Mouse (Mus musculus): ENCODE measurements around the gene Klhl31.

Klhl31 gene

DNA sequence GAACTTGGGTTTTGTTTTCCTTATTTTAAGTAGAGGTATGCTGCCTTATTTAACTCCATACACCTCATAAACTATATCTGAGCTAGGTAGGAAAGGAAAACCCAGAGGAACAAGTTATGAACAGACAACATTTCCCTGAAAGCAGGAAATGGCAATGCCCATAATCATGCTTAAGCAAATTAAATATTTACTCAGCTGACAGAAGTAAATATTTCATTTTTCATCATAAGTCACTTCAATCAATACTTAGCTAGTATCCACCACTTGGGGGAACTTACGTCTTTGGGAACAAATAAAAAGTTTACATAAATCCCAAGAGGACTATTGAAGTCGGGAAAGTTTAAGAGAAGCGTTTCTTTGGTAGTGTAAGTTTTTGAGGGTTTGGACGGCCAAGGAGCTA is 67.2 kb downstream of the Klhl31 start:
- no peak for DNase-seq (ENCODE audit: low read depth, low spot score)

- no peak for DNase-seq (ENCODE audit: low read depth, low spot score)
Observed at GRCm38 (mm10) chr9:77704108-77704507, 67.8 kb downstream of the Klhl31 start.

DNA sequence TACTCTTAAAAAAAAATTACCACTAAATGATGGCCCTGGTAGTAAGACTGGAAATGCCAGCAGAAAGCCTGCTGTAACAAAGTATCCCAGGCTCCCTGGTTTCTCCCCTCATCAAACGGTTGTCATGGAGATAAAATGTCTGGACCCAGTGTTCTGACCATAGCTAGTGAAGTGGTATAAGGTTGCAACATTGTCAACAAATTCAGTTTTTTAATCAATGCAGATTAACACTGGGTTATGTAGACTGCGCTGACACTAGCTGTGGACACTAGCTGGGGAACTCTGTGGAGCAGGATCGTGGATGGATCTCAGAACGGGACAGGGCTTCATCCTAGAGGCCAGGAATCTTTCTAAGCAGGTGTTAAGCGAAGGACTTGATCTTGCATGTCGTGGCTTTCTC is 70.2 kb downstream of the Klhl31 start:
- DNase-seq (ENCODE audit: low read depth, low spot score), result no peak

DNA sequence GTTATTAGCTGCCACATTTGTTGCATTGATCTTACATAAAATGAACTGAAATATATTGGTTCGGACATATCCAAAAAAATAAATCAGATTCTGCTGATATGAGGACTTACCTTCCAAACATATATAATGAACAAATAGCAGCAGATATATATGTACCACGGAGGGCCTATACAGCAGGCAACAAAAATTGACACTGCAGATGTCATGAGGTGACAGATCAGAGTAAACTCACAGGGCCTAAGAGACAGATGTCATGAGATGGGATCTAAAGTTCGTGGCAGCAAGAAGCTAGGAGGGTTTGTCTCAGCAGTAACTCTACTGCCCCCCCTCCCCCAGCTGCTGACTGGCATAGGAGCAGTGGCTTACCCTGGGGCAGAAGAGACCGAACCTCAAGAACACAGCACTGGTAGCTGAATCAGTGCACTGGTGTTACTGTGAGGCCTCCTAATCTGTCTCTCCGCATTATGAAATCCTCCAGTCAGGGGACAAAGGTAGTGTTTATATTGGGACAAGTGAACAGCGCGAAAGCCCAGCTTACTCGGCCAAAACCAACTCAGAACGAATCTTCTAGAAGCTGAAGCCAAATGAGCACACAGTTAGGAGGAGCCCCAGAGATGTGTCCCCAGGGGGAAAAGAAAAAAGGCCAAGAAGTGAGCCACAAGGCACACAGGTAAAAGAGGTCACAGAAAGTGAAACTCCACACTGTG is 71.3 kb downstream of the Klhl31 start:
- DNase-seq (ENCODE audit: low read depth, low spot score), result no peak

GRCm38 (mm10) chr9:77708950-77709349 is 72.7 kb downstream of the Klhl31 start:
- peak; percentile 3 for DNase-seq (ENCODE audit: low read depth, low spot score)

Measured in skeletal muscle tissue, adult 2 months (tissue).